Mouse (Mus musculus) brain, embryonic 14.5 days (tissue): ENCODE measurements around the gene Slc19a3.

Experiments
- CTCF ChIP-seq: fragments of 200-500 bp; IDR thresholded peaks from 2 replicates; pipeline ENCODE4 v1.5.1; 2012; ENCODE audit warnings: inconsistent platforms, mild to moderate bottlenecking, moderate library complexity, borderline replicate concordance; ENCODE audit not compliant: insufficient read depth, insufficient read length; ENCODE audit errors: extremely low read depth
- POLR2A ChIP-seq: fragments of 200-500 bp; IDR thresholded peaks from 2 replicates; pipeline ENCODE4 v1.6.1; 2012; ENCODE audit warnings: mild to moderate bottlenecking, inconsistent platforms, borderline replicate concordance; ENCODE audit not compliant: poor library complexity, insufficient read depth, insufficient read length, severe bottlenecking; ENCODE audit errors: extremely low read depth

GRCm38 (mm10) chr1:83038109-83038672 is at the start of gene Slc19a3:
- TF ChIP-seq POLR2A (no peak), CTCF (no peak)
